9 mouse cellular contexts compared by ENCODE assay signal in genomic region chr7:80580368-80580767, GRCm38 (mm10). TPM values are rescaled to one million over a fixed set of nuclear protein-coding genes. Genes with fewer than 3 reads are reported as not detected.
A peak's percentile ranks its signal among the peaks of the same experiment; 100 is the strongest.
DNase-seq lines count a peak whose midpoint lies in the region; ATAC-seq and TF ChIP-seq lines count a peak whose summit lies in the region.
"Had no signal": no experiment of that assay in that cellular context is flagged by ENCODE, and none has a peak within 500 bp of the region (broad histone marks: within the 10 kb centered on the region; RNA-seq: fewer than 3 reads in every experiment).

No protein-coding gene starts in this region.

- H3K4me2 ChIP-seq in liver, embryonic 12.5 days, result no peak overlapping the region
- H3K4me2 ChIP-seq: lung, embryonic 15.5 days had no signal

- no peak for TF ChIP-seq POLR2A in liver, adult 2 months (IDR thresholded peaks at IDR 0.05; ENCODE audit: extremely low read depth, insufficient read depth, low read length)

- TF ChIP-seq CTCF in liver, adult 2 months (IDR thresholded peaks at IDR 0.05; ENCODE audit: low read depth, low read length), result peak; percentile 79

- ATAC-seq in liver, embryonic 12.5 days, result no peak
- 0 out of 2 replicates have a peak, but pooled peaks have one; percentile 40 for ATAC-seq in common myeloid progenitor, adult 5-6 weeks (replicated peaks; ENCODE audit: low read depth, poor library complexity, severe bottlenecking)

- DNase-seq in adrenal gland, adult 2 months, result peak; percentile 56
- DNase-seq in adrenal gland, postnatal 4 days (ENCODE audit: low spot score in 2 of 2), result no peak
- DNase-seq in liver, adult 2 months (ENCODE audit: extremely low read depth, low read depth, low spot score), result no peak
- DNase-seq in layer of hippocampus, adult 9-11 months, result peak; percentile 55
- peak; percentile 60 to 63 for DNase-seq in right cerebral cortex, postnatal 10 days (ENCODE audit: low spot score in 2 of 2)
- DNase-seq in ovary, postnatal 10 days (ENCODE audit: low spot score), result no peak

- H3K4me1 ChIP-seq in liver, adult 2 months (ENCODE audit: control insufficient read depth, insufficient read depth, low read length), result no peaks in the 10 kb centered on the region
- peaks cover 15% of the 10 kb centered on the region; the same call in 1 of the 2 replicates for H3K4me1 ChIP-seq in liver, embryonic 12.5 days

- 28% methylated on average over 6 of the region's 6 CpGs for WGBS in liver, adult 2 months
- WGBS in liver, embryonic 12.5 days (ENCODE audit: insufficient replicate concordance), result 31% methylated on average over 6 of the region's 6 CpGs

- H3K27ac ChIP-seq in liver, adult 2 months (replicated peaks; ENCODE audit: insufficient read depth, low read depth, low read length), result no peak overlapping the region
- no peak overlapping the region for H3K27ac ChIP-seq in liver, embryonic 12.5 days
- H3K27ac ChIP-seq: lung, embryonic 15.5 days had no signal

- H3K36me3 ChIP-seq in liver, adult 2 months (ENCODE audit: control insufficient read depth, insufficient read depth, low read length), result no peaks in the 10 kb centered on the region
- no peaks in the 10 kb centered on the region for H3K36me3 ChIP-seq in liver, embryonic 12.5 days
- H3K36me3 ChIP-seq: lung, embryonic 15.5 days had no signal

- H3K27me3 ChIP-seq in liver, adult 2 months (ENCODE audit: control insufficient read depth, insufficient read depth, low read length), result no peaks in the 10 kb centered on the region
- H3K27me3 ChIP-seq in liver, embryonic 12.5 days (replicated peaks), result no peaks in the 10 kb centered on the region; the same call in none of the 2 replicates

- no peaks in the 10 kb centered on the region for H3K79me2 ChIP-seq in liver, adult 2 months (ENCODE audit: control insufficient read depth, insufficient read depth, low read length)

- H3K9me3 ChIP-seq in liver, embryonic 12.5 days (replicated peaks), result no peaks in the 10 kb centered on the region
- H3K9me3 ChIP-seq: lung, embryonic 15.5 days had no signal

- no peak overlapping the region for H3K9ac ChIP-seq in liver, adult 2 months (ENCODE audit: low read depth, low read length)
- no peak overlapping the region for H3K9ac ChIP-seq in liver, embryonic 12.5 days
- H3K9ac ChIP-seq: lung, embryonic 15.5 days had no signal

- H3K4me3 ChIP-seq in liver, adult 2 months (ENCODE audit: insufficient read depth, low read depth, low read length), result no peak overlapping the region
- no peak overlapping the region for H3K4me3 ChIP-seq in liver, embryonic 12.5 days
- H3K4me3 ChIP-seq: lung, embryonic 15.5 days had no signal

RNA-seq across cellular contexts. Expression of gene Blm, which starts 45.4 kb away (rescaled TPM):
- total RNA-seq in adrenal gland, adult 2 months (2021), result 1 to 10 TPM; 2.0 to 3.1 TPM
- polyA plus RNA-seq in adrenal gland, adult 2 months (2012; rRNA removed), result 0.16 and 0.17 TPM in 2 replicates
- total RNA-seq in adrenal gland, postnatal 4 days (2021), result 10 to 100 TPM; 13.9 to 18.0 TPM
- 5.9 and 6.9 TPM in 2 replicates for total RNA-seq in liver, adult 2 months (2014; rRNA removed)
- polyA plus RNA-seq in liver, adult 2 months (2012; rRNA removed), result 0.43 and 0.88 TPM in 2 replicates
- 47.2 and 47.8 TPM in 2 replicates for polyA plus RNA-seq in liver, embryonic 12.5 days (2016; fragmentation: Nextera tagmentation; extraction: Ambion mirVana)
- 66.2 and 79.5 TPM in 2 replicates for total RNA-seq in common myeloid progenitor, adult 5-6 weeks (2017)

Comparison
In these comparisons a context has a peak if more than half of its experiments do, and no peak if none do; other contexts are left out.
1. DNase-seq: peak in adrenal gland, adult 2 months (single experiment), layer of hippocampus, adult 9-11 months (single experiment) and right cerebral cortex, postnatal 10 days (2 of 2); none in adrenal gland, postnatal 4 days (0 of 2), liver, adult 2 months (single experiment) and ovary, postnatal 10 days (single experiment).